Mouse (Mus musculus) gastrocnemius, postnatal 14 days (tissue): ENCODE measurements around the gene Mapk6. TPM values are rescaled to one million over a fixed set of nuclear protein-coding genes. Genes with fewer than 3 reads are reported as not detected.
"Not testable (repeated sequence)": the region's sequence is repeated elsewhere in the genome, so short reads cannot be mapped to it uniquely, and the experiment has no call there.

Source experiments
- DNase-seq: peaks from one replicate; pipeline ENCODE4 v3.0.0; 2021; ENCODE audit warnings: mixed read lengths
- intact Hi-C: fragments of 180-260 bp; cut with DNase I; formaldehyde crosslinking; loops from one replicate; pipeline ENCODE4 v1.15.1; 2025; ENCODE audit warnings: low total_unique reads
- long read RNA-seq, 2 experiments: library from polyadenylated mRNA; stranded (forward); transcript quantifications; one replicate each; pipeline ENCODE4 v2.0.0; 2021
- total RNA-seq, 2 experiments: library from RNA; stranded (reverse); gene quantifications; 2 replicates each; pipeline ENCODE4 v1.2.3; 2021

Gene Mapk6
- 10 to 100 TPM; 26.8 to 33.9 TPM for total RNA-seq
- long read RNA-seq, experiment 1, full-length matches to known transcripts: 11 of 22 reads
- long read RNA-seq, experiment 1, partial matches to known transcripts: 4 of 22 reads
- long read RNA-seq, experiment 1, other reads (novel, unspliced or antisense): 7 of 22 reads
- long read RNA-seq, experiment 2, full-length matches to known transcripts: 14 of 31 reads
- long read RNA-seq, experiment 2, partial matches to known transcripts: 11 of 31 reads
- long read RNA-seq, experiment 2, other reads (novel, unspliced or antisense): 6 of 31 reads

- peak; percentile 98 for DNase-seq
- intact Hi-C loops: no loop called here
These were observed at the start of gene Mapk6 for GRCm38 (mm10) chr9:75409852-75410378. Mapk6 (minus strand) TSS chr9:75410005.

GRCm38 (mm10) chr9:75455684-75456083, 45.9 kb upstream of the Mapk6 start:
- DNase-seq: no peak
- intact Hi-C loops: no loop called here

- intact Hi-C loops: no loop called here
- no peak for DNase-seq
These were observed 44.2 kb upstream of the Mapk6 start for GRCm38 (mm10) chr9:75453994-75454393.

GRCm38 (mm10) chr9:75448021-75448420, 38.2 kb upstream of the Mapk6 start:
- intact Hi-C loops: no loop called here
- DNase-seq: no peak

- DNase-seq, intact Hi-C loops: not testable (repeated sequence)
These were observed 36.8 kb upstream of the Mapk6 start for GRCm38 (mm10) chr9:75446574-75446973.

GRCm38 (mm10) chr9:75444981-75445380, 35.2 kb upstream of the Mapk6 start:
- DNase-seq: no peak
- intact Hi-C loops: no loop called here

- no peak for DNase-seq
- intact Hi-C loops: no loop called here
These were observed 31.9 kb upstream of the Mapk6 start for GRCm38 (mm10) chr9:75441691-75442131.

- intact Hi-C loops: no loop called here
These were observed 31.2 kb upstream of the Mapk6 start, which contains the start of gene Leo1 for GRCm38 (mm10) chr9:75440796-75441666. Leo1 (plus strand) TSS chr9:75441524.

GRCm38 (mm10) chr9:75437653-75438385, 28.0 kb upstream of the Mapk6 start:
- no peak for DNase-seq
- intact Hi-C loops: loop anchor here (2.0 kb wide), 1 partner anchor 77 kb away; no protein-coding TSS in a partner anchor

More at GRCm38 (mm10) chr9:75440796-75441666, 31.2 kb upstream of the Mapk6 start, which contains the start of gene Leo1:
- DNase-seq: peak; percentile 88

GRCm38 (mm10) chr9:75435918-75436317, 26.1 kb upstream of the Mapk6 start:
- DNase-seq: peak; percentile 90
- intact Hi-C loops: no loop called here

- intact Hi-C loops: no loop called here
- DNase-seq: no peak
These were observed 25.5 kb upstream of the Mapk6 start for GRCm38 (mm10) chr9:75435291-75435690.

- intact Hi-C loops: no loop called here
- DNase-seq: no peak
These were observed 25.1 kb upstream of the Mapk6 start for GRCm38 (mm10) chr9:75434872-75435271.

GRCm38 (mm10) chr9:75434172-75434793, 24.5 kb upstream of the Mapk6 start:
- intact Hi-C loops: no loop called here

GRCm38 (mm10) chr9:75432694-75433093, 22.9 kb upstream of the Mapk6 start:
- DNase-seq: no peak
- intact Hi-C loops: no loop called here

More at GRCm38 (mm10) chr9:75434172-75434793, 24.5 kb upstream of the Mapk6 start:
- DNase-seq: peak; percentile 47

GRCm38 (mm10) chr9:75430822-75431621, 21.2 kb upstream of the Mapk6 start:
- intact Hi-C loops: no loop called here
- DNase-seq: no peak

GRCm38 (mm10) chr9:75429657-75430056, 19.9 kb upstream of the Mapk6 start:
- DNase-seq: no peak
- intact Hi-C loops: no loop called here

- intact Hi-C loops: no loop called here
- DNase-seq: no peak
These were observed 19.2 kb upstream of the Mapk6 start for GRCm38 (mm10) chr9:75429040-75429439.

GRCm38 (mm10) chr9:75428274-75428600, 18.4 kb upstream of the Mapk6 start:
- no peak for DNase-seq
- intact Hi-C loops: no loop called here
